Mouse (Mus musculus): ENCODE measurements around the gene Plin2. TPM values are rescaled to one million over a fixed set of nuclear protein-coding genes. Genes with fewer than 3 reads are reported as not detected.
A peak's percentile ranks its signal among the peaks of the same experiment; 100 is the strongest.
"Not testable (repeated sequence)": the region's sequence is repeated elsewhere in the genome, so short reads cannot be mapped to it uniquely, and the experiment has no call there.

Plin2 gene
- total and polyA plus RNA-seq, 3 experiments = 89.4 to 120 (median 115) TPM

GRCm38 (mm10) chr4:86671803-86672202 lies 1.9 kb upstream of the Plin2 start:
- peaks cover 10% of the 10 kb centered on the region for H3K4me1 ChIP-seq (ENCODE audit: control insufficient read depth, insufficient read depth, low read length)
- DNase-seq = no peak
- no peak overlapping the region for H3K9ac ChIP-seq (ENCODE audit: low read depth, low read length)
- intact Hi-C loops (cut with DNase I) = loop anchor here (2.0 kb wide), 2 partner anchors 15 to 17 kb away; no protein-coding TSS in a partner anchor
- TF ChIP-seq POLR2A (IDR thresholded peaks at IDR 0.05; ENCODE audit: insufficient read depth, low read depth, low read length) (no peak), CTCF (IDR thresholded peaks at IDR 0.05) (no peak), EP300 (IDR thresholded peaks at IDR 0.05; ENCODE audit: insufficient read depth, low read depth, low read length) (no peak)
- H3K79me2 ChIP-seq (replicated peaks; ENCODE audit: control insufficient read depth, insufficient read depth, low read length) = peaks cover 4% of the 10 kb centered on the region; the same call in 1 of the 2 replicates
- 18% methylated on average over 3 of the region's 3 CpGs for WGBS
- H3K27me3 ChIP-seq (ENCODE audit: control insufficient read depth, insufficient read depth, low read length) = no peaks in the 10 kb centered on the region
- H3K36me3 ChIP-seq (ENCODE audit: control insufficient read depth, insufficient read depth, low read length) = peaks cover 28% of the 10 kb centered on the region
- no peak overlapping the region for H3K4me3 ChIP-seq
- H3K27ac ChIP-seq = peak overlapping the region; percentile 51

GRCm38 (mm10) chr4:86670582-86671306 lies 884 bp upstream of the Plin2 start:
- Histone ChIP-seq H3K27me3 (ENCODE audit: control insufficient read depth, insufficient read depth, low read length) (no peaks in the 10 kb centered on the region), H3K4me3 (no peak overlapping the region; the same call in 1 of the 2 replicates), H3K79me2 (replicated peaks; ENCODE audit: control insufficient read depth, insufficient read depth, low read length) (peaks cover 4% of the 10 kb centered on the region; the same call in 1 of the 2 replicates), H3K27ac (peak overlapping the region; percentile 94), H3K9ac (ENCODE audit: low read depth, low read length) (no peak overlapping the region; the same call in 1 of the 2 replicates), H3K36me3 (ENCODE audit: control insufficient read depth, insufficient read depth, low read length) (peaks cover 29% of the 10 kb centered on the region), H3K4me1 (ENCODE audit: control insufficient read depth, insufficient read depth, low read length) (peaks cover 10% of the 10 kb centered on the region)
- intact Hi-C loops (cut with DNase I) = loop anchor here (2.0 kb wide), 2 partner anchors 14 to 18 kb away; no protein-coding TSS in a partner anchor
- TF ChIP-seq EP300 (IDR thresholded peaks at IDR 0.05; ENCODE audit: insufficient read depth, low read depth, low read length) (no peak), CTCF (IDR thresholded peaks at IDR 0.05) (no peak), POLR2A (IDR thresholded peaks at IDR 0.05; ENCODE audit: insufficient read depth, low read depth, low read length) (no peak)
- DNase-seq = no peak
- WGBS = 68% methylated on average over 8 of the region's 8 CpGs

GRCm38 (mm10) chr4:86669241-86669753 lies 563 bp downstream of the Plin2 start:
- H3K27me3 ChIP-seq (ENCODE audit: control insufficient read depth, insufficient read depth, low read length); H3K79me2 ChIP-seq (replicated peaks; ENCODE audit: control insufficient read depth, insufficient read depth, low read length); intact Hi-C loops (cut with DNase I): not testable (repeated sequence)
- Histone ChIP-seq H3K9ac (ENCODE audit: low read depth, low read length) (peak overlapping the region; percentile 98), H3K4me1 (ENCODE audit: control insufficient read depth, insufficient read depth, low read length) (peaks cover 13% of the 10 kb centered on the region), H3K4me3 (peak overlapping the region; percentile 78), H3K36me3 (ENCODE audit: control insufficient read depth, insufficient read depth, low read length) (peaks cover 37% of the 10 kb centered on the region), H3K27ac (peak overlapping the region; percentile 94)
- DNase-seq = peak; percentile 54 to 55
- 6% methylated on average over 6 of the region's 6 CpGs for WGBS

GRCm38 (mm10) chr4:86668290-86669000 lies 1.4 kb downstream of the Plin2 start:
- no peak for DNase-seq
- peak overlapping the region; percentile 98; the same call in 1 of the 2 replicates for H3K9ac ChIP-seq (ENCODE audit: low read depth, low read length)
- peak overlapping the region; percentile 78 for H3K4me3 ChIP-seq
- H3K36me3 ChIP-seq (ENCODE audit: control insufficient read depth, insufficient read depth, low read length) = peaks cover 43% of the 10 kb centered on the region
- intact Hi-C loops (cut with DNase I) = no loop called here
- WGBS = 92% methylated on average over 14 of the region's 14 CpGs
- no peak for TF ChIP-seq POLR2A (IDR thresholded peaks at IDR 0.05; ENCODE audit: insufficient read depth, low read depth, low read length)
- TF ChIP-seq CTCF (IDR thresholded peaks at IDR 0.05) = no peak
- TF ChIP-seq EP300 (IDR thresholded peaks at IDR 0.05; ENCODE audit: insufficient read depth, low read depth, low read length) = no peak
- peaks cover 14% of the 10 kb centered on the region for H3K4me1 ChIP-seq (ENCODE audit: control insufficient read depth, insufficient read depth, low read length)
- H3K27me3 ChIP-seq (ENCODE audit: control insufficient read depth, insufficient read depth, low read length) = no peaks in the 10 kb centered on the region
- H3K27ac ChIP-seq = peak overlapping the region; percentile 94
- H3K79me2 ChIP-seq (replicated peaks; ENCODE audit: control insufficient read depth, insufficient read depth, low read length) = peaks cover 4% of the 10 kb centered on the region; the same call in 1 of the 2 replicates

GRCm38 (mm10) chr4:86665596-86665995 lies 4.3 kb downstream of the Plin2 start:
- Histone ChIP-seq H3K27ac (no peak overlapping the region), H3K9ac (ENCODE audit: low read depth, low read length) (no peak overlapping the region), H3K27me3 (ENCODE audit: control insufficient read depth, insufficient read depth, low read length) (no peaks in the 10 kb centered on the region), H3K4me1 (ENCODE audit: control insufficient read depth, insufficient read depth, low read length) (peaks cover 11% of the 10 kb centered on the region), H3K36me3 (ENCODE audit: control insufficient read depth, insufficient read depth, low read length) (peaks cover 33% of the 10 kb centered on the region), H3K79me2 (replicated peaks; ENCODE audit: control insufficient read depth, insufficient read depth, low read length) (peaks cover 4% of the 10 kb centered on the region; the same call in 1 of the 2 replicates), H3K4me3 (no peak overlapping the region)
- TF ChIP-seq EP300 (IDR thresholded peaks at IDR 0.05; ENCODE audit: insufficient read depth, low read depth, low read length) (no peak), POLR2A (IDR thresholded peaks at IDR 0.05; ENCODE audit: insufficient read depth, low read depth, low read length) (no peak), CTCF (IDR thresholded peaks at IDR 0.05) (no peak)
- intact Hi-C loops (cut with DNase I) = no loop called here
- DNase-seq = no peak
- WGBS = 79% methylated on average over 3 of the region's 3 CpGs
